Mouse (Mus musculus) liver, adult (tissue): Measurements from ENCODE around the gene Nasp.

ENCODE experiments used
- GATA4 ChIP-seq: IDR thresholded peaks from 2 replicates; pipeline ENCODE4 v1.6.1; 2014; ENCODE audit warnings: mild to moderate bottlenecking, low read length; ENCODE audit not compliant: insufficient replicate concordance

Nasp gene

GRCm38 (mm10) chr4:116557306-116558121, 70.2 kb downstream of the Nasp start, which contains the start of gene Gpbp1l1:
Gpbp1l1 (plus strand) TSS chr4:116557658.
- TF ChIP-seq GATA4, result no peak

- TF ChIP-seq GATA4, result no peak
Observed at GRCm38 (mm10) chr4:116556561-116557305, 71.0 kb downstream of the Nasp start.

DNA sequence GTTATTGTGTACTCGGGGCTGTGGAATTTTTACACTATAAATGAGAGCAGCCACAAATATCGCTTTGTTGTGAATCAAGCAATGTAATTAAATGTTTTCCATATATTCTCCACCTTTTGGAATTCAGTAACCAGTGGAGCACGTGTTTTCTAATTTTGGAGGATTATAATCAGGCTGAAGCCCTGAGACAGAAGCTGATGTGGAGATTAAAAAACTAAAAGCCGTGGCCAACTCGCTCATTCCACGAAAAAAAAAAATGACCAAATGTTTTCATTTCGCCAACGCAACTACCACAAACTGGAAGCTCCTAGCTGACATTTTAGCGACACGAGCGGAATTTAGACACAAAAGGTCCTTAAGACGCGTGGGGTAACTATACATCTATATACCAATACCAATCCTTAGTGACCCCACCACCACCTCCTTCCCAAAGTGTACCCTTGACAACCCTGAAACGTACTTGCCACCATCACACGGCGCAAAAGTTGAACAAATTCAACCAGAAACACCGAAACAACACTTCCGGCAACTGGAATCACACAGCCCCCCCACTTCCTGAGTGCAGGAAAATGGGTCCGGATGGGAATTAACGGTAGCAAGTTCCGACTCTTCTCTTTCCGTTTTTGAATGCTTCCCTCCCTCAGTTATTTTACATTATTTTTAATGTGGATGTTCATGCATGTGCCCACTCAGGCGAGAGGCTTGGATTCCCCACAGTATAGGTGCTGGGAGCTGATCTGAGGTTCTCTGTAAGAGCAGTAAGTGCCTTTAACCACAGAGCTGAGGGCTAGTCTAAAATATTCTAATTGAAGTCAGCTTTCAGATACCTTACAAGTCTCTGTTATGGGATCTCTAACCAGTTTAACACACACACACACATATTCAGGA, 72.1 kb downstream of the Nasp start, which contains the start of gene Tmem69:
TSS of gene Tmem69 (minus strand) at position 524 of the 888 bp plus-strand sequence.
- TF ChIP-seq GATA4, result no peak; the same call in 1 of the 2 replicates

GRCm38 (mm10) chr4:116553035-116553434, 74.7 kb downstream of the Nasp start:
- TF ChIP-seq GATA4, result no peak
